Mouse (Mus musculus): Measurements from ENCODE around the gene Gm13285.
A peak's percentile ranks its signal among the peaks of the same experiment; 100 is the strongest.
"Not testable (repeated sequence)": the region's sequence is repeated elsewhere in the genome, so short reads cannot be mapped to it uniquely, and the experiment has no call there.

The Gm13285 gene

GRCm38 (mm10) chr4:88799365-88799764, at the start of gene Gm13285:
Gene Gm13285 (plus strand): TSS chr4:88799665.
- peak; percentile 49 for DNase-seq

DNA sequence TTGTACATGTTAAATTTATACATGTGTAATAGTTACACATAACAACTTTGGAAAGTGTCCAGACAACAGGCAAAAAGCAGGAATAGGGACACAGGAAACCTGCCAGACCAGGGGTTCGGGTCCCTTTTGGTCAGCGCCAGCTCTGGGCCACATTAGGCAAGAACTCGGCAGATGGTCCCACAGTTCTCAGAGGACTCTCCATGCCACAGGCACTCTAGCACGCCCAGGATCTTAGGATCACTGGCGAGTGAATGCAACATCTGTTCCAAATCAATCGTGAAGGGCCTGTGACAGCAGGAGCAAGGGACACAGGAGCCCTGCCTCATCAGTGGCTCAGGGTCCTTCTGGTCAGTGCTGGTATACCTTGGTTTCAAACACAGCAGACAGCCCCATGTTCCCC, 49.5 kb upstream of the Gm13285 start:
- DNase-seq, result peak; percentile 70

DNA sequence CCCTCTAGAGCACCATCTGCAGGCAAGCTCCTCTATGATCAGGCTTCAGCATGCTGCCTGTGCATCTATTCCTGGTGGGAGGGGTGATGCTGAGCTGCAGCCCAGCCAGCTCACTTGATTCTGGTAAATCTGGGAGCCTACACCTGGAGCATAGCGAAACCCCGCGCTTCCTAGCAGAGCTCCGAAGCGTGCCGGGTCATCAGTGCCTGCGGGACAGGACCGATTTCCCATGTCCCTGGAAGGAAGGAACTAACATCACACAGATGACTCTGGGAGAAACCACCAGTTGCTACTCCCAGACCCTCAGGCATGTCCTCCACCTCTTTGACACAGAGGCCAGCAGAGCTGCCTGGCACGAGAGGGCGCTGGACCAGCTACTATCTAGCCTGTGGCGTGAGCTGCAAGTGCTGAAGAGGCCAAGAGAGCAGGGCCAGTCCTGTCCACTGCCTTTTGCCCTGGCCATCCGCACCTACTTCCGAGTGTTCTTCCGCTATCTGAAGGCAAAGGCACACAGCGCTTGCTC, 44.6 kb upstream of the Gm13285 start, which contains the start of gene Gm13271:
Gene Gm13271 (plus strand): TSS at position 51 of the 523 bp plus-strand sequence.
- DNase-seq, result peak; percentile 99

DNA sequence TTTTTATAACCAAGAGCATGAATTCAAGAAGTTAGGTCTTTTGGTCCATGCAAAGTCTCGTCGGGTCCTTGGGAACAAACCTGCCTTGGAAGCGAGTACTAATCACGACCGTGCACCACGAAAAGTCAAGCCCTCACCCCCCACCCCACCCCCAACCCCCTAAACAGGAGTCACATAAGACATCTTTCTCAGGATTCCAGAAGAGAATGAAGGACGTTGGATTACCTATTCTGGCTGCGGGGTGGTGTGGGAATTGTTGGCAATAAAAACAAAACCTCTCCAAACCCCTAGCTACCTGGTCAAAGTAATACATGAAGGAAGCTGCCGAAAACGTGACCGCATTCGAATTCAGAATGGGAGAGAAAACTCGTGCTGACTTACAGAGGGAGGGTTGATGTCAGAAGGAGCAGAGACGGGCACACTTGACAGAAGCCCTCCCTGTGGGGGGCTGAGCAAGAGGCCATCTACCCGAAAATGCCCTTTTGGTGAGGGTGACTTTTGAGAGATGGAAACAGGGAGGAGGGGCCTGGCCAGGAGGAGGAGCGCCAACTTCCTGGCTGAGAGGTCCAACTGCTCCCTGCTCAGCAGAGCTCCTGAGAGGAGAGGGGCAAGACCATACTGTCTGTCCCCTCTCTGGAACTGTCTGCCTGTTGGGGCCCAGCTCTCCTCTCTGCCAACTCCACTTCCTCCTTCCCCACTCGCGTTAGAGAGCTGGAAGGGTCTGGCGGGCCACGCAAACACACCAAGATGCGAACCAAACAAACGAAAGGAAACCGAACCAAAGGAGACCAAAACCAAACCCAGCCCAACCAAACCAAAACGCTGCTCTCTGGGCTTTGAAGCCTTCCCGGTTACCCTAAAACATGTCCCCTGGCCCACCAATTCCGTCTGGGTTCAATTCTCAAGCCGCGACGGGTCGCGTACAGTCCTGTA, 42.6 kb upstream of the Gm13285 start:
- DNase-seq, result peak; percentile 89

- DNase-seq, result peak; percentile 99
Observed at GRCm38 (mm10) chr4:88757628-88758031, 41.8 kb upstream of the Gm13285 start.

DNA sequence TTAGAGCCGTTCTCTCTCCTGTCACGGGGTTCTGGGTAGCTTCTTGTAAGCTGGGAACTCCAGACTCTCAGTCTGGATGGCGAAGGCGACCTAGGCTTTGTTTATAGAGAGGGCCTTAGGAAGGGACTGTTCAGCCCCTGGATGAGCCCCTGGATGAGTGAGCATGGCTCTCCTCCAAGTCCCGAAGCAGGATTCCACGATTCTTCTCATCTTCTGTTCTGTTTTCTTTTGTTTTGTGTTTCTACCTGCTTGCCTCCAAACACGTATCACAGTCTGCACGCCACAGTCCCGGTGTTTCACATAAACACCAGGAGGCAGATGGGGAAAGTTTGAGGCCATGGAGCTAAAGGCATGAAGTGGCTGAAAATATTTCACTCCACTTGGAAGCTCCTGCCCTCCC, 40.7 kb upstream of the Gm13285 start:
- DNase-seq, result peak; percentile 93

- DNase-seq, result peak; percentile 97
Observed at GRCm38 (mm10) chr4:88759610-88760268, 39.7 kb upstream of the Gm13285 start, which contains the start of gene Gm13283. Gene Gm13283 (plus strand): TSS chr4:88760119.

DNA sequence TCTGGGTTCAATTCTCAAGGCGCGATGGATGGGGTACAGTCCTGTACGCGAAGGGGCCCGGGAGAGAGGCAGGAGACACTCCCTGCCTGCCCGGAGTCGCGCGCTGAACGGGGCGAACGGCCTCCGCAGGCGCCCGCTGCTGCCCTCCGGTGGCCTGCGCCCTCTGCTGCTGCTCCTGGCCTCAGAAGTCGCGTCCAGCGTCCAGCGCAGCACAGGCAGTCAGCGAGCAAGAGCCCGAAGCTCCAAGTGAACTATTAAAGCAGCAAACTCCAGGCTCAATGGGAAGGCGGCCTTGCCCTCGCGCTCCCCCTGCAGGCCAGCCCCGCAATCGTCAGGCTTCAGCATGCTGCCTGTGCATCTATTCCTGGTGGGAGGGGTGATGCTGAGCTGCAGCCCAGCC, 39.0 kb upstream of the Gm13285 start:
- peak; percentile 99 for DNase-seq

DNA sequence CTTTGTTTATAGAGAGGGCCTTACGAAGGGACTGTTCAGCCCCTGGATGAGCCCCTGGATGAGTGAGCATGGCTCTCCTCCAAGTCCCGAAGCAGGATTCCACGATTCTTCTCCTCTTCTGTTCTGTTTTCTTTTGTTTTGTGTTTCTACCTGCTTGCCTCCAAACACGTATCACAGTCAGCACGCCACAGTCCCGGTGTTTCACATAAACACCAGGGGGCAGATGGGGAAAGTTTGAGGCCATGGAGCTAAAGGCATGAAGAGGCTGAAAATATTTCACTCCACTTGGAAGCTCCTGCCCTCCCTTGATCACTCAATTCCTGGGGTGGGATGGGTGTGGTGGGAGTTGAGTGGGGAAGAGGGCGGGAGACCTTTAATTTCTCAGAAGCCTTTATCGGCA, 37.7 kb upstream of the Gm13285 start:
- peak; percentile 98 for DNase-seq

DNA sequence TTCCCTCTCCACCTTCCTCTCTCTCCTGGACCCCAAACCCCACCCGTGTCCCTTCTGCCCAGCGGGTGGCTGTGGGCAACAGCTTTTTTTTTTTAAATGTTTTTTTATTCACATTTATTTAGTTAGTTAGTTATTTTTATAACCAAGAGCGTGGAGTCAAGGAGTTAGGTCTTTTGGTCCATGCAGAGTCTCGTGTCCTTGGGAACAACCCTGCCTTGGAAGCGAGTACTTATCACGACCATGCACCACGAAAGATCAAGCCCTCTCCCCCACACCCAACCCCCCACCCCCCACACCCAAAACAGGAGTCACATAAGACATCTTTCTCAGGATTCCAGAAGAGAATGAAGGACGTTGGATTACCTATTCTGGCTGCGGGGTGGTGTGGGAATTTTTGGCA, 37.1 kb upstream of the Gm13285 start:
- peak; percentile 96 for DNase-seq

GRCm38 (mm10) chr4:88763384-88764018, 36.0 kb upstream of the Gm13285 start:
- peak; percentile 98 for DNase-seq

DNA sequence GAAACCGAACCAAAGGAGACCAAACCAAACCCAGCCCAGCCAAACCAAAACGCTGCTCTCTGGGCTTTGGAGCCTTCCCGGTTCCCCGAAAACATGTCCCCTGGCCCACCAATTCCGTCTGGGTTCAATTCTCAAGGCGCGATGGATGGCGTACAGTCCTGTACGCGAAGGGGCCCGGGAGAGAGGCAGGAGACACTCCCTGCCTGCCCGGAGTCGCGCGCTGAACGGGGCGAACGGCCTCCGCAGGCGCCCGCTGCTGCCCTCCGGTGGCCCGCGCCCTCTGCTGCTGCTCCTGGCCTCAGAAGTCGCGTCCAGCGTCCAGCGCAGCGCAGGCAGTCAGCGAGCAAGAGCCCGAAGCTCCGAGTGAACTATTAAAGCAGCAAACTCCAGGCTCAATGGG, 25.9 kb upstream of the Gm13285 start, which contains the start of gene Gm13290:
Gene Gm13290 (plus strand): TSS at position 301 of the 400 bp plus-strand sequence.
- not testable (repeated sequence) for DNase-seq

DNA sequence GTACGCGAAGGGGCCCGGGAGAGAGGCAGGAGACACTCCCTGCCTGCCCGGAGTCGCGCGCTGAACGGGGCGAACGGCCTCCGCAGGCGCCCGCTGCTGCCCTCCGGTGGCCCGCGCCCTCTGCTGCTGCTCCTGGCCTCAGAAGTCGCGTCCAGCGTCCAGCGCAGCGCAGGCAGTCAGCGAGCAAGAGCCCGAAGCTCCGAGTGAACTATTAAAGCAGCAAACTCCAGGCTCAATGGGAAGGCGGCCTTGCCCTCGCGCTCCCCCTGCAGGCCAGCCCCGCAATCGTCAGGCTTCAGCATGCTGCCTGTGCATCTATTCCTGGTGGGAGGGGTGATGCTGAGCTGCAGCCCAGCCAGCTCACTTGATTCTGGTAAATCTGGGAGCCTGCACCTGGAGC, 22.8 kb upstream of the Gm13285 start, which contains the start of gene Gm13289:
Gene Gm13289 (plus strand): TSS at position 301 of the 400 bp plus-strand sequence.
- not testable (repeated sequence) for DNase-seq

GRCm38 (mm10) chr4:88779550-88779949, 19.9 kb upstream of the Gm13285 start, which contains the start of gene Gm13272:
Gene Gm13272 (plus strand): TSS chr4:88779850.
- DNase-seq, result not testable (repeated sequence)

DNA sequence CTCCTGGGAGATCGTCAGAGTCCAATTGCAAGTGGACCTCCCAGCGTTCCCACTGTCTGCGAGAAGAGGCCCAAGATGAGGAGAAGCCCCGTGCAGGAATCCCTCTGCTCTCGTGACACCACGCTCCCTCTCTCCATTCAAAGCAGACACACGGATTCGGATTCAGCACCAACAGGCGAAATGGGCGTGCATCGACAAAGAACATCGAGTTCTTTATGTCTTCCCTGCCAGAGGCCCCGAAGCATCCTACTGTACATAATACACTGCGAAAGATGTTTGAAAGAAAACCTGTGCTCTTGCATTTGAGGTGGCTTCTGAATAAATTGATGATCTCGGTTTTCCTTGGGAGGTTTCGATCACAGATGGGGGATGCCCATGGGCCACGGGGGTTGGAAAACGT, 19.1 kb upstream of the Gm13285 start:
- DNase-seq, result peak; percentile 92

DNA sequence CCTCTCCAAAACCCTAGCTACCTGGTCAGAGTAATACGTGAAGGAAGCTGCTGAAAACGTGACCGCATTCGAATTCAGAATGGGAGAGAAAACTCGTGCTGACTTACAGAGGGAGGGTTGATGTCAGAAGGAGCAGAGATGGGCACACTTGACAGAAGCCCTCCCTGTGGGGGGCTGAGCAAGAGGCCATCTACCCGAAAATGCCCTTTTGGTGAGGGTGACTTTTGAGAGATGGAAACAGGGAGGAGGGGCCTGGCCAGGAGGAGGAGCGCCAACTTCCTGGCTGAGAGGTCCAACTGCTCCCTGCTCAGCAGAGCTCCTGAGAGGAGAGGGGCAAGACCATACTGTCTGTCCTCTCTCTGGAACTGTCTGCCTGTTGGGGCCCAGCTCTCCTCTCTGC, 17.6 kb upstream of the Gm13285 start, which contains the start of gene Ifnz:
Gene Ifnz (plus strand): TSS at position 301 of the 400 bp plus-strand sequence.
- not testable (repeated sequence) for DNase-seq

DNA sequence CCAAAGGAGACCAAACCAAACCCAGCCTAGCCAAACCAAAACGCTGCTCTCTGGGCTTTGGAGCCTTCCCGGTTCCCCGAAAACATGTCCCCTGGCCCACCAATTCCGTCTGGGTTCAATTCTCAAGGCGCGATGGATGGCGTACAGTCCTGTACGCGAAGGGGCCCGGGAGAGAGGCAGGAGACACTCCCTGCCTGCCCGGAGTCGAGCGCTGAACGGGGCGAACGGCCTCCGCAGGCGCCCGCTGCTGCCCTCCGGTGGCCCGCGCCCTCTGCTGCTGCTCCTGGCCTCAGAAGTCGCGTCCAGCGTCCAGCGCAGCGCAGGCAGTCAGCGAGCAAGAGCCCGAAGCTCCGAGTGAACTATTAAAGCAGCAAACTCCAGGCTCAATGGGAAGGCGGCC, 17.1 kb upstream of the Gm13285 start:
- DNase-seq, result peak; percentile 94

DNA sequence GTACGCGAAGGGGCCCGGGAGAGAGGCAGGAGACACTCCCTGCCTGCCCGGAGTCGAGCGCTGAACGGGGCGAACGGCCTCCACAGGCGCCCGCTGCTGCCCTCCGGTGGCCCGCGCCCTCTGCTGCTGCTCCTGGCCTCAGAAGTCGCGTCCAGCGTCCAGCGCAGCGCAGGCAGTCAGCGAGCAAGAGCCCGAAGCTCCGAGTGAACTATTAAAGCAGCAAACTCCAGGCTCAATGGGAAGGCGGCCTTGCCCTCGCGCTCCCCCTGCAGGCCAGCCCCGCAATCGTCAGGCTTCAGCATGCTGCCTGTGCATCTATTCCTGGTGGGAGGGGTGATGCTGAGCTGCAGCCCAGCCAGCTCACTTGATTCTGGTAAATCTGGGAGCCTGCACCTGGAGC, 14.1 kb upstream of the Gm13285 start, which contains the start of gene Gm13276:
Gene Gm13276 (plus strand): TSS at position 301 of the 400 bp plus-strand sequence.
- not testable (repeated sequence) for DNase-seq

DNA sequence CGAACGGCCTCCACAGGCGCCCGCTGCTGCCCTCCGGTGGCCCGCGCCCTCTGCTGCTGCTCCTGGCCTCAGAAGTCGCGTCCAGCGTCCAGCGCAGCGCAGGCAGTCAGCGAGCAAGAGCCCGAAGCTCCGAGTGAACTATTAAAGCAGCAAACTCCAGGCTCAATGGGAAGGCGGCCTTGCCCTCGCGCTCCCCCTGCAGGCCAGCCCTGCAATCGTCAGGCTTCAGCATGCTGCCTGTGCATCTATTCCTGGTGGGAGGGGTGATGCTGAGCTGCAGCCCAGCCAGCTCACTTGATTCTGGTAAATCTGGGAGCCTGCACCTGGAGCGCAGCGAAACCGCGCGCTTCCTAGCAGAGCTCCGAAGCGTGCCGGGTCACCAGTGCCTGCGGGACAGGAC, 11.1 kb upstream of the Gm13285 start, which contains the start of gene Gm13277:
Gene Gm13277 (plus strand): TSS at position 231 of the 400 bp plus-strand sequence.
- peak; percentile 97 for DNase-seq

DNA sequence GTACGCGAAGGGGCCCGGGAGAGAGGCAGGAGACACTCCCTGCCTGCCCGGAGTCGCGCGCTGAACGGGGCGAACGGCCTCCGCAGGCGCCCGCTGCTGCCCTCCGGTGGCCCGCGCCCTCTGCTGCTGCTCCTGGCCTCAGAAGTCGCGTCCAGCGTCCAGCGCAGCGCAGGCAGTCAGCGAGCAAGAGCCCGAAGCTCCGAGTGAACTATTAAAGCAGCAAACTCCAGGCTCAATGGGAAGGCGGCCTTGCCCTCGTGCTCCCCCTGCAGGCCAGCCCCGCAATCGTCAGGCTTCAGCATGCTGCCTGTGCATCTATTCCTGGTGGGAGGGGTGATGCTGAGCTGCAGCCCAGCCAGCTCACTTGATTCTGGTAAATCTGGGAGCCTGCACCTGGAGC, 8.2 kb upstream of the Gm13285 start, which contains the start of gene Gm13278:
Gene Gm13278 (plus strand): TSS at position 301 of the 400 bp plus-strand sequence.
- DNase-seq, result not testable (repeated sequence)

- DNase-seq, result peak; percentile 99
Observed at GRCm38 (mm10) chr4:88793936-88794675, 5.4 kb upstream of the Gm13285 start, which contains the start of gene Gm13275. Gene Gm13275 (plus strand): TSS chr4:88794487.
